Mouse (Mus musculus): Measurements from ENCODE around the gene Tmem151b.

Tmem151b gene

DNA sequence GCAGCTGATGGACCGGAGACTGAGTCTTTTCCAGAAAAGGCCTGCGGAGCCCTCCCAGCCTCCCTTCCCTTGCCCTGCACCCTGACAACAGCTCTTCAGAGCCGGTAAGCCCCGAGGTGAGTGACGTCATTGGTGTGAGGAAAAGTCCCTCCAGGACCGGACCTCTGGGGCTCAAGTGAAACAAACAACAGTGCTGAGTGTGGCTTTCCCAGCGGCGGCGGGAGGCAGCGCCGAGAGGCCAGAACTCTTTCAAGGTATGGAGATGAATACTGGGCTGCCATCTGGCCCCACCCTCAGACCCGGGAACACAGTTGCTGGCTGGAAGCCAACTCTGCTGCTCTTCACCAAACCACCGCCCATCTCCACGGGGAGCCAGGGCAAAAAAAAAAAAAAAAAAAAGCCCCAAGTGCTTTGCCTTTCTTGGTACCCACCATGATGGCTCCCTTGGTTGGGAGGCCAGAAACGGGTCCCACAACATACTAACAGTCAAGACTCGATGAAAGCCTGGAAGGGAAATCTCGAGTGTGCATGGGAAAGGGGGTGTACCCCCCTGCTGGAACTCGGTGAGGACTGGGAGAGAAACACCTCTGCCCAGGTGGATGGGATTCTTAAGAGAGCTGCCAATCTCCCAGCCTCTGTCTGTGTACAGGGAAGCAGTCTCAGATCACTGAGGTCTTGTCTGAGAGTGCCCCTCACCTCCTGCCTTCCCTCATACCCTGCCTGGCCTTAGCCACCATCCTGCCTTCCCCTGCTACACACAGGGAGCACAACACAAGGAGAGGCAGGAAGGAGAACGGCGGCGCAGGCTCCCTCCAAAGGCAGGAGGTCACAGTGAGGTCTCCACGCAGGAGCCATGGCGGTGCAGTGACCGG, 5.2 kb downstream of the Tmem151b start:
- peak; percentile 69 to 77 for DNase-seq

GRCm38 (mm10) chr17:45543115-45543514, 6.4 kb downstream of the Tmem151b start:
- no peak for DNase-seq

GRCm38 (mm10) chr17:45542705-45543104, 6.8 kb downstream of the Tmem151b start:
- peak; percentile 71 to 76 for DNase-seq

DNA sequence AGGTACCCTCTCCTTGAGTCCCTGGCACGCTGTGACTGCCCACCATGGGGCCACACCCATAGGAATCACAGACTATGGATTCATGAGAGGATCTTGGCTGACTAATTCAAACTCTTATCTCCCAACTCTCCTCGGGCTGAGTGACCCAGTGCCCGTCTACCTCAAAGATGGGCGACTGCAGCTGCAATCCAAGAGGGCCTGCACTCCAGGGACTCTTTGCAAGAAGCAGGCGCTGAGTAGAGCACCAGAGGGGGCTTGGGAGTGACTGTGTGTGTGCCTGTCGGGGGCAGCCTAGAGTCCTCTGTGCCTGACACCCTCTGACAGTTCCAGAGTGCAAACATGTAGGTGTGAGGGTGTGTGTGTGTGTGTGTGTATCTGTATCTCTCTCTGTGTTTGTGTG, 7.3 kb downstream of the Tmem151b start:
- peak in 1 of 2 experiments; percentile 35 for DNase-seq

- peak; percentile 51 to 55 for DNase-seq
Measured at GRCm38 (mm10) chr17:45539664-45540063, 9.8 kb downstream of the Tmem151b start.

GRCm38 (mm10) chr17:45538394-45538793, 11.1 kb downstream of the Tmem151b start:
- no peak for DNase-seq

GRCm38 (mm10) chr17:45536264-45536663, 13.2 kb downstream of the Tmem151b start:
- no peak for DNase-seq

DNA sequence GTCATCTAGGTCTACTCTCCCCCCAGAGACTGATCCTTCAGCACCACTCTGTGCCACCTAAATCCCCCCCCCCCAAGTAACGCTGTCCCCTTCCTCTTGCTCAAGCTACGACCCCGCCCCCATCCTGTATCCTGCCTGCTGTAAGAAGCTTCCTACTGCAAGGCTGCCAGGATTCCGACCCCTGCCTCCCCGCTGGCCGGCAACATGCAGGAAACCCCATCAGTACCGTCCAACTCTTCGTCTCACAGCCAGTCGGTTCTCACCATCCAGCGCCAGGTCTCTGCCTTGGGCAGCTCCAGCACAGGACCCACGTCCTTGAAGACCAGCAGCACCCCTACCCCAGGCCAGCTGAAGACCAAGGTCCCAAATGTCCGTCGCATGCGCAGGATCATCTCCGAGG, 16.6 kb downstream of the Tmem151b start:
- no peak for DNase-seq

GRCm38 (mm10) chr17:45530346-45530782, 19.1 kb downstream of the Tmem151b start:
- DNase-seq, result peak; percentile 93 to 95

GRCm38 (mm10) chr17:45526571-45526970, 22.9 kb downstream of the Tmem151b start:
- DNase-seq, result peak; percentile 64 to 70

GRCm38 (mm10) chr17:45524961-45525360, 24.5 kb downstream of the Tmem151b start:
- DNase-seq, result peak in 1 of 2 experiments; percentile 55

DNA sequence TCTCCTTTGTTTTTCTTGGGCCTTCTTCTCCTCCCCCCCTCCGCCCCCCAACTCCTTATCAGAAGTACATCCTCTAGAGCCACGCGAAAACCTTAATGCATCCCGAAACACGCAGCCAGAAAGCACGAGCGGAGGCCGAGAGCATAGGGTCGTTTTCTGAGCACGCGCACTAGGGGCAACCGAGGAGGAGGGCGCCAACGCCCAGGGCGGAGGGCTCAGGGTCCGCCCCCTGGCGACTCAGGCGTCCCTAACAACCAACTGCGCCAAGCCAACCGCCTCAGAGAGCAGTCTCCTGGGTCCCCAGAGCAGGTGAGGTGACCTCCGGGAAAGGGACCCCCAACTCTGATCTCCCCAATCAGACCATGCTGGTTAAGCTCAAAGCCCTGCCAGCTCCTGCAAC, 26.2 kb downstream of the Tmem151b start, which contains the start of gene Tcte1:
TSS of gene Tcte1 (plus strand) at position 172 of the 400 bp plus-strand sequence.
- no peak for DNase-seq

GRCm38 (mm10) chr17:45520136-45520535, 29.3 kb downstream of the Tmem151b start:
- peak in 1 of 2 experiments; percentile 51 for DNase-seq

GRCm38 (mm10) chr17:45518766-45519475, 30.6 kb downstream of the Tmem151b start:
- DNase-seq, result peak; percentile 92 to 93

DNA sequence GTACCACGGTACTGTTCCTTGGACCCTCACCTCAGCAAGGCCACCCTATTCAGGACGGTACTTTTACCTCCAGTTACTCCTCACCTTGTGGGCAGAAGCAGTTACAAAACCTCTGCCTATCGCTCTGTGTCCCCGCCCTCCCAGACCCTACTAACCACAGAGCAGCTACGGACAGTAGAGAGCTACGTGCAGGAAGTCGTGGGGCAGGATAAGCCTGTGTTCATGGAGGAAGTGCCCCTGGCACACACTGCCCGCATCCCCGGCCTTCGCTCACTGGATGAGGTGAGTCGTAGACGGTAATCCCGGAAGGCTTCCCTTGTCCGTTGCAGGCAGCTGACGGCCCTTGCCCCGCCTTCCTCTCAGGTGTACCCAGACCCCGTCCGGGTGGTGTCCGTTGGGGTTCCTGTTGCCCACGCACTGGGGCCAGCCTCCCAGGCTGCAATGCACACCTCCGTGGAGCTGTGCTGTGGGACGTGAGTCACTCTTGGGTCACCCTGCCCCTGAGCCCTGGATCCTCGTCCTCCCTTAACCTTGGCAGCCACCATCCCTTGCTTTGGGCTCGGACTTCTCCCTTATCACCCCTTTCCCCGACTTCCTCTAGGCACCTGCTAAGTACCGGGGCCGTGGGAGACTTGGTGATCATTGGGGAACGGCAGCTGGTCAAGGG, 31.8 kb downstream of the Tmem151b start:
- DNase-seq, result peak; percentile 45 to 50

- peak in 1 of 2 experiments; percentile 50 for DNase-seq
Measured at GRCm38 (mm10) chr17:45517135-45517534, 32.3 kb downstream of the Tmem151b start.

DNA sequence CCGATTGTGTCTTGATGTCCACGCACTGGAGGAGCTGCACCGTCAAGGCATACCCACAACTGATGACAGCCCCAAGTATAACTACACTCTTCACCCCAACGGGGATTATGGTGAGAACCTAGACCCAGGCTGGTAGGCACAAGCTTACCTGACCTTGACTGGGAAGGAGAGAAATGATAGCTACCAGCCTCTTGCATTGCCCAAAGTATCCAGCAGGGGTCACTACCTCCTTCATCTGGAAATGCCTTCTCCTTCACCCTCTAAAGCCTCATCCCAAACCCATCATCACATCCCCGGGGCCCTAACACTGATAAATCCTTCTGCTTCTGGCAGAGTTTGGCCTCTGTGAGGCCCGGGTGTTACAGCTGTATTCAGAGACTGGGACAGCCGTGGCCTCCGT, 33.0 kb downstream of the Tmem151b start:
- peak; percentile 95 to 96 for DNase-seq

- DNase-seq, result peak in 1 of 2 experiments; percentile 33
Measured at GRCm38 (mm10) chr17:45515806-45516205, 33.7 kb downstream of the Tmem151b start.

DNA sequence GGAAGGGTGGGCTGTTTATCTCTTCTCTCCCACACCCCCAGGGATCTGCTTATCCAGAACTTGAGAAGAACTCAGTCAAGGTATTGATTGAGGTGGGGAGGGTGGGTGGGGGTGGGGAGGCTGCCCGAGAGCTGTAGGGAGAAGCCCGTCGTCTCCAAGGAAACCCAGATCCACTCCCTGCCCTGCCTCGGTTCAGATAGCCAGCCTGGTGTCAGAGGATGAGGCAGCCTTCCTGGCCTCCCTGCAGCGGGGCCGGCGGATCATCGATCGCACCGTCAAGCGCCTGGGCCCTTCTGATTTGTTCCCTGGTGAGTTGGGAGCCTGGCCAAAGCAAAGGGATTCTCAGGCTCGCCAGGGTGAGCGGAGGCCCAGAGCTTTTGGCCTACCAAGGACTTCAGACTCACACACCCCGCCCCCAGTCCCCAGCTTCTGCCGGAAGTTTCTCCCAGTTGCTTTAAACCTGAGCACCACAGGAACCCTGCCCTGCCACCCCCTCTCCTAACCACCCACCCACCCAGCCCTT, 34.2 kb downstream of the Tmem151b start:
- DNase-seq, result peak in 1 of 2 experiments; percentile 38

- no peak for DNase-seq
Measured at GRCm38 (mm10) chr17:45511757-45512156, 37.7 kb downstream of the Tmem151b start.

- DNase-seq, result no peak
Measured at GRCm38 (mm10) chr17:45510871-45511270, 38.6 kb downstream of the Tmem151b start.

- peak; percentile 97 to 98 for DNase-seq
Measured at GRCm38 (mm10) chr17:45506700-45507189, 42.7 kb downstream of the Tmem151b start, which contains the start of gene Aars2. Gene Aars2, plus strand, starts transcription at chr17:45506841.

All from cerebellum, postnatal 25 days (tissue).